Mouse (Mus musculus): ENCODE measurements at regions not wholly inside any gene's neighbourhood (a gene's known extent, or its start where the extent isn't known, plus 50 kb on each side); places are given as distances from the start of the nearest gene placed in this dataset.

- no peak for DNase-seq (ENCODE audit: low read depth, low spot score)
- H3K4me1 ChIP-seq (ENCODE audit: control insufficient read depth in 1 of 2, insufficient read depth in 2 of 2, low read length in 2 of 2): no peaks in the 10 kb centered on the region
- H3K27ac ChIP-seq (ENCODE audit: control insufficient read depth, low read depth, low read length): no peak overlapping the region
- no peaks in the 10 kb centered on the region for H3K9me3 ChIP-seq (replicated peaks; ENCODE audit: insufficient read depth, low read length)
- no peaks in the 10 kb centered on the region for H3K79me2 ChIP-seq (ENCODE audit: control insufficient read depth, insufficient read depth, low read length, poor library complexity)
- no peaks in the 10 kb centered on the region for H3K36me3 ChIP-seq (ENCODE audit: control insufficient read depth in 1 of 2, insufficient read depth in 2 of 2, low read length in 2 of 2)
- no peak overlapping the region for H3K9ac ChIP-seq (ENCODE audit: control insufficient read depth, low read depth, low read length, poor library complexity, severe bottlenecking)
- no peaks in the 10 kb centered on the region for H3K27me3 ChIP-seq (ENCODE audit: control insufficient read depth in 1 of 2, insufficient read depth in 2 of 2, low read length in 2 of 2)
- no peak overlapping the region for H3K4me3 ChIP-seq (ENCODE audit: control insufficient read depth in 1 of 2, insufficient read depth in 1 of 2, low read depth in 2 of 2, low read length in 2 of 2)
- no peak for TF ChIP-seq TCF12 (IDR thresholded peaks at IDR 0.05; ENCODE audit: low read depth, low read length)
- no peak for TF ChIP-seq GATA1 (IDR thresholded peaks at IDR 0.05; ENCODE audit: low read depth, low read length)
- no peak for TF ChIP-seq ZNF384 (IDR thresholded peaks at IDR 0.05; ENCODE audit: low read depth, low read length)
- no peak for TF ChIP-seq NRF1 (IDR thresholded peaks at IDR 0.05; ENCODE audit: insufficient read depth, low read depth, low read length, poor library complexity, severe bottlenecking)
- no peak for TF ChIP-seq GABPA (IDR thresholded peaks at IDR 0.05; ENCODE audit: low read depth, low read length)
- TF ChIP-seq MAFK (IDR thresholded peaks at IDR 0.05; ENCODE audit: borderline replicate concordance, low read depth, low read length): no peak
- no peak for TF ChIP-seq MYB (IDR thresholded peaks at IDR 0.05; ENCODE audit: low read depth, low read length)
- TF ChIP-seq CHD1 (IDR thresholded peaks at IDR 0.05; ENCODE audit: low read depth, low read length): no peak
- TF ChIP-seq E2F4 (IDR thresholded peaks at IDR 0.05; ENCODE audit: borderline replicate concordance, low read depth, low read length): no peak
- TF ChIP-seq ELF1 (IDR thresholded peaks at IDR 0.05; ENCODE audit: low read depth, low read length): no peak
- no peak for TF ChIP-seq MAZ (IDR thresholded peaks at IDR 0.05; ENCODE audit: low read depth, low read length)
- TF ChIP-seq BHLHE40 (IDR thresholded peaks at IDR 0.05; ENCODE audit: borderline replicate concordance, low read depth, low read length): no peak
- TF ChIP-seq MXI1 (IDR thresholded peaks at IDR 0.05; ENCODE audit: low read depth, low read length): no peak
- TF ChIP-seq UBTF (IDR thresholded peaks at IDR 0.05; ENCODE audit: borderline replicate concordance, insufficient read depth, low read depth, low read length): no peak
- no peak for TF ChIP-seq CTCF (IDR thresholded peaks at IDR 0.05 in 2 of 3, conservative IDR thresholded peaks at IDR 0.05 in 1 of 3; ENCODE audit: control insufficient read depth in 1 of 3, insufficient read depth in 1 of 3, low read depth in 2 of 3, low read length in 3 of 3, poor library complexity in 1 of 3, severe bottlenecking in 1 of 3)
- no peak for TF ChIP-seq NELFE (IDR thresholded peaks at IDR 0.05; ENCODE audit: low read depth, low read length)
- no peak for TF ChIP-seq MYC (IDR thresholded peaks at IDR 0.05; ENCODE audit: low read depth, low read length)
- TF ChIP-seq TAL1 (IDR thresholded peaks at IDR 0.05; ENCODE audit: low read length): no peak
Measured at GRCm38 (mm10) chr4:50235476-50235875, 389.9 kb upstream of the Grin3a start.

GRCm38 (mm10) chr4:50203348-50203747 is 357.8 kb upstream of the Grin3a start:
- Histone ChIP-seq H3K4me3 (ENCODE audit: control insufficient read depth in 1 of 2, insufficient read depth in 1 of 2, low read depth in 2 of 2, low read length in 2 of 2) (no peak overlapping the region), H3K27me3 (ENCODE audit: control insufficient read depth in 1 of 2, insufficient read depth in 2 of 2, low read length in 2 of 2) (no peaks in the 10 kb centered on the region), H3K79me2 (ENCODE audit: control insufficient read depth, insufficient read depth, low read length, poor library complexity) (no peaks in the 10 kb centered on the region), H3K36me3 (ENCODE audit: control insufficient read depth in 1 of 2, insufficient read depth in 2 of 2, low read length in 2 of 2) (no peaks in the 10 kb centered on the region), H3K4me1 (ENCODE audit: control insufficient read depth in 1 of 2, insufficient read depth in 2 of 2, low read length in 2 of 2) (no peaks in the 10 kb centered on the region), H3K9me3 (replicated peaks; ENCODE audit: insufficient read depth, low read length) (no peaks in the 10 kb centered on the region), H3K9ac (ENCODE audit: control insufficient read depth, low read depth, low read length, poor library complexity, severe bottlenecking) (no peak overlapping the region), H3K27ac (ENCODE audit: control insufficient read depth, low read depth, low read length) (no peak overlapping the region)
- DNase-seq (ENCODE audit: low read depth, low spot score): no peak
- TF ChIP-seq POLR2A (IDR thresholded peaks at IDR 0.05; ENCODE audit: control insufficient read depth in 1 of 2, insufficient read depth in 1 of 2, low read depth in 1 of 2, low read length in 2 of 2, poor library complexity in 1 of 2): no peak
- no peak for TF ChIP-seq TBP (IDR thresholded peaks at IDR 0.05; ENCODE audit: low read depth, low read length)
- no peak for TF ChIP-seq GATA1 (IDR thresholded peaks at IDR 0.05; ENCODE audit: low read depth, low read length)
- TF ChIP-seq MYC (IDR thresholded peaks at IDR 0.05; ENCODE audit: low read depth, low read length): no peak
- no peak for TF ChIP-seq USF2 (IDR thresholded peaks at IDR 0.05; ENCODE audit: borderline replicate concordance in 1 of 2, insufficient read depth in 1 of 2, low read depth in 1 of 2, low read length in 2 of 2)

Data from MEL (cell line).